Comparison of ENCODE assay signal across 9 mouse cellular contexts in genomic region chr8:105565401-105565881, GRCm38 (mm10). TPM values are rescaled to one million over a fixed set of nuclear protein-coding genes. Genes with fewer than 3 reads are reported as not detected.
DNase-seq lines count a peak whose midpoint lies in the region; ATAC-seq and TF ChIP-seq lines count a peak whose summit lies in the region.
"Had no signal": no experiment of that assay in that cellular context is flagged by ENCODE, and none has a peak within 500 bp of the region (broad histone marks: within the 10 kb centered on the region; RNA-seq: fewer than 3 reads in every experiment).

No protein-coding gene starts in this region.

- H3K4me1 ChIP-seq in kidney, postnatal 0 days (replicated peaks; ENCODE audit: insufficient read depth, low read length): peaks cover 4% of the 10 kb centered on the region; the same call in 1 of the 2 replicates
- H3K4me1 ChIP-seq in ES-E14 (ENCODE audit: control insufficient read depth in 2 of 2, insufficient read depth in 2 of 2, low read length in 2 of 2, poor library complexity in 1 of 2): peaks cover 2 to 10% of the 10 kb centered on the region in 2 experiments; a peak in 2 of 4 replicates
- no peaks in the 10 kb centered on the region for H3K4me1 ChIP-seq in intestine, postnatal 0 days (replicated peaks; ENCODE audit: control insufficient read depth, insufficient read depth, low read length)
- peaks cover 24% of the 10 kb centered on the region for H3K4me1 ChIP-seq in midbrain, embryonic 14.5 days (ENCODE audit: control insufficient read depth, insufficient read depth, low read length)

- peak; percentile 25 for DNase-seq in kidney, postnatal 0 days (ENCODE audit: low spot score)
- DNase-seq in kidney, postnatal 25 days: no peak
- DNase-seq in ES-E14 (ENCODE audit: low read depth, low spot score): no peak
- DNase-seq in midbrain, embryonic 14.5 days: no peak
- DNase-seq in cerebellum, postnatal 25 days: no peak
- no peak for DNase-seq in urinary bladder, postnatal 10 days (ENCODE audit: low spot score)

- H3K36me3 ChIP-seq in kidney, postnatal 0 days (ENCODE audit: insufficient read depth, low read length): no peaks in the 10 kb centered on the region
- no peaks in the 10 kb centered on the region for H3K36me3 ChIP-seq in ES-E14 (ENCODE audit: control insufficient read depth, insufficient read depth, low read length, poor library complexity, severe bottlenecking)
- H3K36me3 ChIP-seq in intestine, postnatal 0 days (ENCODE audit: control insufficient read depth, insufficient read depth): no peaks in the 10 kb centered on the region
- peaks cover under 1% of the 10 kb centered on the region; the same call in 1 of the 2 replicates for H3K36me3 ChIP-seq in midbrain, embryonic 14.5 days (ENCODE audit: control insufficient read depth, insufficient read depth, low read length)

- in situ Hi-C loops in ES-E14 (cut with MboI; ENCODE audit: low sequenced_read_pairs in 2 of 2, unreplicated experiment in 2 of 2): no loop called here

- H3K4me3 ChIP-seq in kidney, postnatal 0 days (replicated peaks; ENCODE audit: low read depth, low read length): peak overlapping the region; percentile 83
- H3K4me3 ChIP-seq in ES-E14 (ENCODE audit: insufficient read depth in 1 of 2, low read depth in 1 of 2, low read length in 2 of 2, poor library complexity in 1 of 2, severe bottlenecking in 1 of 2): peak overlapping the region; percentile 78 to 81
- peak overlapping the region; percentile 89 for H3K4me3 ChIP-seq in intestine, postnatal 0 days (ENCODE audit: low read depth, low read length)
- peak overlapping the region; percentile 94 for H3K4me3 ChIP-seq in midbrain, embryonic 14.5 days (replicated peaks; ENCODE audit: low read depth, low read length)

- no peaks in the 10 kb centered on the region for H3K9me3 ChIP-seq in kidney, postnatal 0 days (replicated peaks; ENCODE audit: low read length)
- no peaks in the 10 kb centered on the region for H3K9me3 ChIP-seq in ES-E14 (ENCODE audit: control insufficient read depth, insufficient read depth, low read depth, low read length)
- no peaks in the 10 kb centered on the region for H3K9me3 ChIP-seq in intestine, postnatal 0 days (ENCODE audit: control insufficient read depth)
- H3K9me3 ChIP-seq in midbrain, embryonic 14.5 days (ENCODE audit: control insufficient read depth, low read length): no peaks in the 10 kb centered on the region

- peak overlapping the region; percentile 82 for H3K4me2 ChIP-seq in kidney, postnatal 0 days (ENCODE audit: low read length)
- peak overlapping the region; percentile 91 for H3K4me2 ChIP-seq in intestine, postnatal 0 days (replicated peaks; ENCODE audit: low read depth)
- H3K4me2 ChIP-seq in midbrain, embryonic 14.5 days (ENCODE audit: low read length): peak overlapping the region; percentile 88

- peak; percentile 71 for ATAC-seq in kidney, postnatal 0 days (replicated peaks; ENCODE audit: low FRiP score, low read depth)
- ATAC-seq in erythroblast, adult 5-6 weeks (replicated peaks; ENCODE audit: low FRiP score, poor library complexity, severe bottlenecking): peak; percentile 22
- ATAC-seq in intestine, postnatal 0 days: peak; percentile 63
- peak; percentile 80 for ATAC-seq in midbrain, embryonic 14.5 days (ENCODE audit: low FRiP score, low TSS enrichment)

- under 1% methylated on average over 31 of the region's 31 CpGs for WGBS in kidney, postnatal 0 days
- under 1% methylated on average over 31 of the region's 31 CpGs for WGBS in intestine, postnatal 0 days
- under 1% methylated on average over 31 of the region's 31 CpGs for WGBS in midbrain, embryonic 14.5 days

- TF ChIP-seq CTCF in kidney, postnatal 0 days (IDR thresholded peaks at IDR 0.05; ENCODE audit: low read depth): 0 out of 2 replicates have a peak, but pooled peaks have one; percentile 17
- TF ChIP-seq CTCF in intestine, postnatal 0 days (IDR thresholded peaks at IDR 0.05; ENCODE audit: low read depth): no peak; the same call in 1 of the 2 replicates

- H3K27me3 ChIP-seq in kidney, postnatal 0 days (ENCODE audit: insufficient read depth, low read length): no peaks in the 10 kb centered on the region
- H3K27me3 ChIP-seq in intestine, postnatal 0 days (replicated peaks; ENCODE audit: control insufficient read depth, insufficient read depth, low read length): no peaks in the 10 kb centered on the region
- H3K27me3 ChIP-seq in midbrain, embryonic 14.5 days (ENCODE audit: control insufficient read depth, insufficient read depth, low read length): no peaks in the 10 kb centered on the region

- peak overlapping the region; percentile 92 for H3K9ac ChIP-seq in kidney, postnatal 0 days (ENCODE audit: low read depth, low read length)
- peak overlapping the region; percentile 83 for H3K9ac ChIP-seq in ES-E14 (ENCODE audit: insufficient read depth, low read depth, low read length, poor library complexity, severe bottlenecking)
- peak overlapping the region; percentile 86 for H3K9ac ChIP-seq in intestine, postnatal 0 days (ENCODE audit: low read depth, low read length)
- H3K9ac ChIP-seq in midbrain, embryonic 14.5 days (replicated peaks; ENCODE audit: low read length): peak overlapping the region; percentile 91

- H3K27ac ChIP-seq in kidney, postnatal 0 days: peak overlapping the region; percentile 85
- no peak overlapping the region for H3K27ac ChIP-seq in ES-E14 (ENCODE audit: insufficient read depth, low read depth, low read length, poor library complexity, severe bottlenecking)
- H3K27ac ChIP-seq in intestine, postnatal 0 days (ENCODE audit: low read depth, low read length): peak overlapping the region; percentile 86
- H3K27ac ChIP-seq in midbrain, embryonic 14.5 days (replicated peaks; ENCODE audit: low read depth, low read length): peak overlapping the region; percentile 87

TF ChIP-seq in ES-E14, 5 proteins besides CTCF, POLR2A, EP300 and RAD21:
- TF ChIP-seq HCFC1 (IDR thresholded peaks at IDR 0.05; ENCODE audit: borderline replicate concordance, insufficient read depth, low read length) (no peak), CHD2 (IDR thresholded peaks at IDR 0.05; ENCODE audit: low read depth, low read length) (no peak), ZNF384 (IDR thresholded peaks at IDR 0.05; ENCODE audit: low read depth, low read length) (no peak), ZC3H11A (IDR thresholded peaks at IDR 0.05; ENCODE audit: borderline replicate concordance, low read depth, low read length) (no peak), MAFK (IDR thresholded peaks at IDR 0.05; ENCODE audit: insufficient read depth, low read depth, low read length) (no peak)

RNA-seq across cellular contexts. Expression of gene Atp6v0d1, which starts 0.4 kb away (rescaled TPM):
- polyA plus RNA-seq in kidney, postnatal 0 days (2015; fragmentation: Nextera tagmentation; extraction: Ambion mirVana): 112 and 122 TPM in 2 replicates
- total RNA-seq in ES-E14 (2012; rRNA removed): 65.1 and 85.5 TPM in 2 replicates
- total RNA-seq in erythroblast, adult 5-6 weeks (2015; ENCODE audit: low replicate concordance): 72.8 and 90.9 TPM in 2 replicates
- 46.0 and 50.9 TPM in 2 replicates for total RNA-seq in erythroblast, adult 5-6 weeks (2017; ENCODE audit: low replicate concordance)
- polyA plus RNA-seq in intestine, postnatal 0 days (2015; fragmentation: Nextera tagmentation; extraction: Ambion mirVana): 140 and 151 TPM in 2 replicates
- 227 and 250 TPM in 2 replicates for polyA plus RNA-seq in midbrain, embryonic 14.5 days (2014; fragmentation: Nextera tagmentation; extraction: Ambion mirVana)

RNA-seq across cellular contexts. Expression of gene Ripor1, which starts 39.6 kb away (rescaled TPM):
- 40.9 and 44.4 TPM in 2 replicates for polyA plus RNA-seq in kidney, postnatal 0 days (2015; fragmentation: Nextera tagmentation; extraction: Ambion mirVana)
- 3.5 and 5.6 TPM in 2 replicates for total RNA-seq in ES-E14 (2012; rRNA removed)
- 16.3 and 17.6 TPM in 2 replicates for total RNA-seq in erythroblast, adult 5-6 weeks (2015; ENCODE audit: low replicate concordance)
- total RNA-seq in erythroblast, adult 5-6 weeks (2017; ENCODE audit: low replicate concordance): 1.7 and 2.6 TPM in 2 replicates
- 10.2 and 10.3 TPM in 2 replicates for polyA plus RNA-seq in intestine, postnatal 0 days (2015; fragmentation: Nextera tagmentation; extraction: Ambion mirVana)
- 23.8 and 26.2 TPM in 2 replicates for polyA plus RNA-seq in midbrain, embryonic 14.5 days (2014; fragmentation: Nextera tagmentation; extraction: Ambion mirVana)

RNA-seq across cellular contexts. Expression of gene Hsd11b2, which starts 46.9 kb away (rescaled TPM):
- 42.4 and 44.8 TPM in 2 replicates for polyA plus RNA-seq in kidney, postnatal 0 days (2015; fragmentation: Nextera tagmentation; extraction: Ambion mirVana)
- 0.67 and 0.74 TPM in 2 replicates for total RNA-seq in ES-E14 (2012; rRNA removed)
- total RNA-seq in erythroblast, adult 5-6 weeks (2015; ENCODE audit: low replicate concordance): 2.3 TPM in 1 of 2 replicates, not detected in the other
- not detected in 2 replicates for total RNA-seq in erythroblast, adult 5-6 weeks (2017; ENCODE audit: low replicate concordance)
- polyA plus RNA-seq in intestine, postnatal 0 days (2015; fragmentation: Nextera tagmentation; extraction: Ambion mirVana): 1.1 and 4.1 TPM in 2 replicates
- polyA plus RNA-seq in midbrain, embryonic 14.5 days (2014; fragmentation: Nextera tagmentation; extraction: Ambion mirVana): 5.9 and 9.7 TPM in 2 replicates
- total RNA-seq: common myeloid progenitor, adult 5-6 weeks had no signal

Comparison
In these comparisons a context has a peak if more than half of its experiments do, and no peak if none do; other contexts are left out.
1. ATAC-seq: peak in every context shown above with its lines; median percentile 80 in midbrain, embryonic 14.5 days; 71 in kidney, postnatal 0 days; 63 in intestine, postnatal 0 days; 22 in erythroblast, adult 5-6 weeks.